In the genomic region with DNA sequence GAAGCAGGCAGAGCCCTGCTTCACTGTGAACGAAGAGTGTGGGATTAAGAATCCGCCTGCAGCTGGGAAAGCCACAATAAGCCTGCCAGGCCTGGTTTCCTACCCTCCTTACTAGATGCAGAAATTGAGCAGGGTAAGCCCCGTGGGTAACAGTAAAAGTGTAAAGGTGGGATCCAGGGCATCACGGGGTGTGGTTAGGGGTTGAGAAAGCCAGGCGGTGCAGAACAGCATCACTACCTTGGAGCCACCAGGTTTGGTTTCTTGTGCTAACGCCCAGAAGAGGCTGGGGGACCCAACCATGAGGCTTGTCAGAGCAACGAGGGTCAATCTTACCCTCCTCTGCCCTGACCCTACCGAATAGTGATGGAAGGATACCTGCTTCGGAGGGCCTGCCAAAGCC, we compare ENCODE assay signal across 9 mouse cellular contexts. TPM values are rescaled to one million over a fixed set of nuclear protein-coding genes. Genes with fewer than 3 reads are reported as not detected.
DNase-seq lines count a peak whose midpoint lies in the region; ATAC-seq and TF ChIP-seq lines count a peak whose summit lies in the region.
"Had no signal": no experiment of that assay in that cellular context is flagged by ENCODE, and none has a peak within 500 bp of the region (broad histone marks: within the 10 kb centered on the region; RNA-seq: fewer than 3 reads in every experiment).

No protein-coding gene starts in this region.

- no peak overlapping the region for H3K27ac ChIP-seq in kidney, embryonic 14.5 days (ENCODE audit: low read depth, low read length)
- H3K27ac ChIP-seq in kidney, adult 2 months (ENCODE audit: insufficient read depth, low read depth, low read length): no peak overlapping the region
- H3K27ac ChIP-seq in embryonic facial prominence, embryonic 12.5 days: no peak overlapping the region
- H3K27ac ChIP-seq in forebrain, embryonic 16.5 days (ENCODE audit: low read length): no peak overlapping the region
- no peak overlapping the region for H3K27ac ChIP-seq in limb, embryonic 15.5 days

- H3K4me3 ChIP-seq in kidney, embryonic 14.5 days (ENCODE audit: low read length): no peak overlapping the region
- H3K4me3 ChIP-seq in kidney, adult 2 months (ENCODE audit: insufficient read depth, low read depth, low read length): no peak overlapping the region
- H3K4me3 ChIP-seq in embryonic facial prominence, embryonic 12.5 days: no peak overlapping the region
- H3K4me3 ChIP-seq in forebrain, embryonic 16.5 days (replicated peaks; ENCODE audit: low read length): no peak overlapping the region
- H3K4me3 ChIP-seq in limb, embryonic 15.5 days: no peak overlapping the region; the same call in 1 of the 2 replicates

- TF ChIP-seq POLR2A in kidney, adult 2 months (IDR thresholded peaks at IDR 0.05; ENCODE audit: low read depth, low read length): no peak

- H3K36me3 ChIP-seq in kidney, embryonic 14.5 days (ENCODE audit: control insufficient read depth, insufficient read depth, low read length): no peaks in the 10 kb centered on the region
- no peaks in the 10 kb centered on the region for H3K36me3 ChIP-seq in kidney, adult 2 months (ENCODE audit: control insufficient read depth, insufficient read depth, low read length)
- no peaks in the 10 kb centered on the region for H3K36me3 ChIP-seq in embryonic facial prominence, embryonic 12.5 days
- no peaks in the 10 kb centered on the region for H3K36me3 ChIP-seq in forebrain, embryonic 16.5 days (ENCODE audit: control insufficient read depth, insufficient read depth)
- H3K36me3 ChIP-seq in limb, embryonic 15.5 days: no peaks in the 10 kb centered on the region

- no peak for ATAC-seq in kidney, embryonic 14.5 days (ENCODE audit: low FRiP score, low TSS enrichment)
- ATAC-seq in embryonic facial prominence, embryonic 12.5 days (ENCODE audit: insufficient number of reproducible peaks, insufficient read depth, low FRiP score, low TSS enrichment): no peak
- ATAC-seq in forebrain, embryonic 16.5 days: no peak
- no peak for ATAC-seq in limb, embryonic 15.5 days (ENCODE audit: insufficient number of reproducible peaks, low FRiP score, low TSS enrichment, low read depth)

- TF ChIP-seq CTCF in kidney, adult 2 months (conservative IDR thresholded peaks at IDR 0.05; ENCODE audit: insufficient read depth, insufficient read length, low read depth, low read length): no peak

- H3K9me3 ChIP-seq in kidney, embryonic 14.5 days (ENCODE audit: control insufficient read depth, low read length): no peaks in the 10 kb centered on the region
- no peaks in the 10 kb centered on the region for H3K9me3 ChIP-seq in embryonic facial prominence, embryonic 12.5 days
- no peaks in the 10 kb centered on the region for H3K9me3 ChIP-seq in forebrain, embryonic 16.5 days (ENCODE audit: control insufficient read depth, low read length)
- no peaks in the 10 kb centered on the region for H3K9me3 ChIP-seq in limb, embryonic 15.5 days

- 0 out of 2 replicates have a peak, but pooled peaks cover 2% of the 10 kb centered on the region for H3K4me1 ChIP-seq in kidney, embryonic 14.5 days (ENCODE audit: control insufficient read depth, insufficient read depth, low read length)
- H3K4me1 ChIP-seq in kidney, adult 2 months (ENCODE audit: control insufficient read depth, insufficient read depth, low read length): no peaks in the 10 kb centered on the region
- 0 out of 2 replicates have a peak, but pooled peaks cover 6% of the 10 kb centered on the region for H3K4me1 ChIP-seq in embryonic facial prominence, embryonic 12.5 days
- peaks cover 6% of the 10 kb centered on the region; the same call in 1 of the 2 replicates for H3K4me1 ChIP-seq in forebrain, embryonic 16.5 days (replicated peaks; ENCODE audit: control insufficient read depth, insufficient read depth, low read length)
- H3K4me1 ChIP-seq in limb, embryonic 15.5 days: peaks cover 11% of the 10 kb centered on the region

- DNase-seq in kidney, adult 2 months: no peak
- no peak for DNase-seq in thymus, postnatal 25 days
- DNase-seq in cerebellum, postnatal 36 days: no peak
- no peak for DNase-seq in spleen, postnatal 4 days (ENCODE audit: low spot score in 2 of 2)

- H3K27me3 ChIP-seq in kidney, embryonic 14.5 days (ENCODE audit: control insufficient read depth, insufficient read depth, low read length): peaks cover 23% of the 10 kb centered on the region
- no peaks in the 10 kb centered on the region for H3K27me3 ChIP-seq in kidney, adult 2 months (replicated peaks; ENCODE audit: control insufficient read depth, insufficient read depth, low read length)
- peaks cover 33% of the 10 kb centered on the region for H3K27me3 ChIP-seq in embryonic facial prominence, embryonic 12.5 days
- no peaks in the 10 kb centered on the region; the same call in 1 of the 2 replicates for H3K27me3 ChIP-seq in forebrain, embryonic 16.5 days (replicated peaks; ENCODE audit: control insufficient read depth, insufficient read depth, low read length)
- peaks cover 19% of the 10 kb centered on the region for H3K27me3 ChIP-seq in limb, embryonic 15.5 days

- peak overlapping the region; percentile 85 for H3K4me2 ChIP-seq in kidney, embryonic 14.5 days (replicated peaks; ENCODE audit: low read depth, low read length)
- peak overlapping the region; percentile 74 for H3K4me2 ChIP-seq in embryonic facial prominence, embryonic 12.5 days (replicated peaks)
- no peak overlapping the region; the same call in 1 of the 2 replicates for H3K4me2 ChIP-seq in forebrain, embryonic 16.5 days (ENCODE audit: low read length)
- peak overlapping the region; percentile 86; the same call in 1 of the 2 replicates for H3K4me2 ChIP-seq in limb, embryonic 15.5 days

- peak overlapping the region; percentile 52; the same call in 1 of the 2 replicates for H3K9ac ChIP-seq in kidney, embryonic 14.5 days (ENCODE audit: low read depth, low read length)
- H3K9ac ChIP-seq in embryonic facial prominence, embryonic 12.5 days: 0 out of 2 replicates have a peak overlapping the region, but pooled peaks have one; percentile 32
- H3K9ac ChIP-seq in forebrain, embryonic 16.5 days (replicated peaks; ENCODE audit: low read depth, low read length): peak overlapping the region; percentile 63
- H3K9ac ChIP-seq in limb, embryonic 15.5 days: no peak overlapping the region

- 48% methylated on average over 9 of the region's 9 CpGs for WGBS in kidney, embryonic 14.5 days
- 65% methylated on average over 9 of the region's 9 CpGs for WGBS in kidney, adult 2 months
- 42% methylated on average over 9 of the region's 9 CpGs for WGBS in embryonic facial prominence, embryonic 12.5 days
- 48% methylated on average over 9 of the region's 9 CpGs for WGBS in forebrain, embryonic 16.5 days
- 50% methylated on average over 9 of the region's 9 CpGs for WGBS in limb, embryonic 15.5 days

RNA-seq across cellular contexts. Expression of a gene that starts 0.7 kb away (rescaled TPM):
- 22.2 and 23.7 TPM in 2 replicates for polyA plus RNA-seq in kidney, embryonic 14.5 days (2014; fragmentation: Nextera tagmentation; extraction: Ambion mirVana)
- polyA plus RNA-seq in kidney, adult 2 months (2012; rRNA removed): 17.8 and 19.2 TPM in 2 replicates
- polyA plus RNA-seq in embryonic facial prominence, embryonic 12.5 days (2016; fragmentation: Nextera tagmentation; extraction: Ambion mirVana): 11.8 and 15.1 TPM in 2 replicates
- 13.3 and 16.4 TPM in 2 replicates for polyA plus RNA-seq in forebrain, embryonic 16.5 days (2015; fragmentation: Nextera tagmentation; extraction: Ambion mirVana)
- polyA plus RNA-seq in limb, embryonic 15.5 days (2015; fragmentation: Nextera tagmentation; extraction: Ambion mirVana): 16.7 and 23.5 TPM in 2 replicates

RNA-seq across cellular contexts. Expression of a gene that starts 16.1 kb away (rescaled TPM):
- 1.4 and 1.5 TPM in 2 replicates for polyA plus RNA-seq in kidney, embryonic 14.5 days (2014; fragmentation: Nextera tagmentation; extraction: Ambion mirVana)
- polyA plus RNA-seq in kidney, adult 2 months (2012; rRNA removed): 0.24 and 0.44 TPM in 2 replicates
- 1.3 and 1.4 TPM in 2 replicates for polyA plus RNA-seq in embryonic facial prominence, embryonic 12.5 days (2016; fragmentation: Nextera tagmentation; extraction: Ambion mirVana)
- not detected in 2 replicates for polyA plus RNA-seq in forebrain, embryonic 16.5 days (2015; fragmentation: Nextera tagmentation; extraction: Ambion mirVana)
- polyA plus RNA-seq in limb, embryonic 15.5 days (2015; fragmentation: Nextera tagmentation; extraction: Ambion mirVana): 20.8 and 23.1 TPM in 2 replicates

RNA-seq across cellular contexts. Expression of a gene that starts 39.3 kb away (rescaled TPM):
- 0.70 and 1.3 TPM in 2 replicates for polyA plus RNA-seq in kidney, embryonic 14.5 days (2014; fragmentation: Nextera tagmentation; extraction: Ambion mirVana)
- polyA plus RNA-seq in kidney, adult 2 months (2012; rRNA removed): 1.4 and 1.5 TPM in 2 replicates
- polyA plus RNA-seq in embryonic facial prominence, embryonic 12.5 days (2016; fragmentation: Nextera tagmentation; extraction: Ambion mirVana): not detected in 2 replicates
- polyA plus RNA-seq in forebrain, embryonic 16.5 days (2015; fragmentation: Nextera tagmentation; extraction: Ambion mirVana): 0.16 TPM in 1 of 2 replicates, not detected in the other
- polyA plus RNA-seq in limb, embryonic 15.5 days (2015; fragmentation: Nextera tagmentation; extraction: Ambion mirVana): 3.6 and 4.6 TPM in 2 replicates
- polyA plus RNA-seq: inflammation-experienced regulatory T-cells, adult 6 months had no signal

RNA-seq across cellular contexts. Expression of a gene that starts 43.4 kb away (rescaled TPM):
- 2.7 and 2.8 TPM in 2 replicates for polyA plus RNA-seq in kidney, embryonic 14.5 days (2014; fragmentation: Nextera tagmentation; extraction: Ambion mirVana)
- polyA plus RNA-seq in kidney, adult 2 months (2012; rRNA removed): 0.67 and 0.75 TPM in 2 replicates
- polyA plus RNA-seq in embryonic facial prominence, embryonic 12.5 days (2016; fragmentation: Nextera tagmentation; extraction: Ambion mirVana): 0.22 and 0.31 TPM in 2 replicates
- 0.11 and 0.14 TPM in 2 replicates for polyA plus RNA-seq in forebrain, embryonic 16.5 days (2015; fragmentation: Nextera tagmentation; extraction: Ambion mirVana)
- polyA plus RNA-seq in limb, embryonic 15.5 days (2015; fragmentation: Nextera tagmentation; extraction: Ambion mirVana): 3.8 and 4.2 TPM in 2 replicates
- polyA plus RNA-seq: inflammation-experienced regulatory T-cells, adult 6 months had no signal
